Mouse (Mus musculus): Measurements from ENCODE around the gene Chst4. TPM values are rescaled to one million over a fixed set of nuclear protein-coding genes. Genes with fewer than 3 reads are reported as not detected.

Chst4 gene
- total RNA-seq, 2 experiments from 2014 or later = not detected

DNA sequence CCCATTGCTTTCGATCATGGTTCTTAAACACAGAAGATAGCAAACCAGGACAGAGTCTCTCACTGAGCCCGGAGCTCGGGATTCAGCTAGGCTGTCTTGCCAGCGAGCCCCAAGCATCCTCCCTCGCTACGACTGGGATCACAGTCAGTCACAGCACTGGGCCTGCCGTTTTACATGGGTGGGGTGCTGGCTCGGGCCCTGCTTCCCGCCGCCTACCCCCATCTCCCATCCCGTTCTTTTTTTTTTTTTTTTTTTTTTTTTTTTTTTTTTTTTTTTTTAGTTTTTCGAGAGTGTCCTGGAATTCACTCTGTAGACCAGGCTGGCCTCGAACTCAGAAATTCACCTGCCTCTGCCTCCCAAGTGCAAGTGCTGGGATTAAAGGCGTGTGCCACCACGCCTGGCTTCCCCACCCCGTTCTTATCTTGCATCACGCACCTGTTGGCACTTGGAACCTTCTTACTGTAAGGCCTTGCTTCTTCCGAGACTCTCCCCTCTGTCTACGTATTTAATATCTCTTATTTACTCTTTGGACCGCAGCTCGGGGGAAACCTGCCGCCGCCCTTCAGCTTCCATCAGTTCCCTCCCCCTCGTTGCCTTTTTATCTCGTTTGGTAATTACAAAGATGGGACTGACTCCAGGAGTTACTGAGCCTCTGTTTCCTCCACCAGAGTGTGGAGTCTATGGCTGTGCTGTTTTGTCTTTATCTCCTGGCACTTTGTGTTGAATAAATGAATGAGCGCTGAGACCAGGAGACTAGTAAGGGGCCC, 31.1 kb downstream of the Chst4 start:
- no peak for ATAC-seq (replicated peaks; ENCODE audit: poor library complexity, severe bottlenecking)

DNA sequence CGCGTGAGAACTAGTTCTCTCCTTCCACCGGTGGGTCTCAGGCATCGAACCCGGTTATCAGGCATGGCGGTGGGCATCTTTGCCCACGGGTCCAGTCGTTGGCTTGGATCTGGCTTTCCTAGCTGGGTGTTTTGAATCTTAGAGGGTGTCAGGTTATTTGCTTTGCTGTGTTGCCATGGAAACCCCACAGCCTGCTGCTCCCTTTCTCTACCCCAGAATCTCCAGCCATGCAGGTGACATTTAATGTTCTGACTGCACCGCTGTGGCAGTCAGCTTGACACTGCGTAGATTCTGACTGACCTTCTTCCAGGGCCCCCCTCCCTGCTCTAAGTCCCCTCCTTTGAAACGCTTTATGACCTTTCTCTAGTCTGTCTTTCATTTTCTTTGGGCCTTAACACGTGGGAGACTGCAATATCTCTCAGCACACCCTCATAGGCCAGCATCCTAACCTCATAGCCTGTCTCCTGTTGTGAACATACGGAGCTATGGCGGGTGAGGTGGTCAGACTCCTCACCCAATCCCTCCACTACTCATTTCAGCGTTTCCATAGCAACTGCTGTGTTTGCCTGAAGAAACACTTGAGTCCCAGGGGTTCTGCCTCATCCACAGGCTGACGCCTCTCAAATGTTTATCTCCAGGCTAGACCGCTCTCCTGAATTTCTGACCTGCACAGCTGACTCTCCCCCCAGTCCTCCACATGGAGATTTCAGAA, 33.1 kb downstream of the Chst4 start:
- ATAC-seq (replicated peaks; ENCODE audit: poor library complexity, severe bottlenecking) = no peak

DNA sequence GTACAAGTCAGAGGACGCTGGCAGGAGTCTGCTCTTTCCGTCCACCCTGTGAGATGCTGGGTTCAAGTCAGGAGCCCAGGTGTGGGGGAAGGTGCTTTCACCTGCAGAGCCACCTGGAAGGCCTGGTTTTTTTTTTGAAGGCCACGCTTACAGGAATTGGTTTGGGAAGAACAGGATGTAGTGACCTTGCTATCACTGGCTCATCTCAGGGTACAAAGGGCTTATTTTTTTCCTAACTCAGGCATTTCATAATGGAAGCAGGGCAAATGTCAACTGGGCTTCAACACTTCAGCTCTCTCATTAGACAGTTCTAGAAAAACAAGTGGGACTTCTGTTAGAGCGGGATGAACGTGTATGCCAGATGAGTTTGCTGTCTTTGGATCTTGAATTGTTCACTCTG, 35.2 kb downstream of the Chst4 start:
- ATAC-seq (replicated peaks; ENCODE audit: poor library complexity, severe bottlenecking) = no peak

DNA sequence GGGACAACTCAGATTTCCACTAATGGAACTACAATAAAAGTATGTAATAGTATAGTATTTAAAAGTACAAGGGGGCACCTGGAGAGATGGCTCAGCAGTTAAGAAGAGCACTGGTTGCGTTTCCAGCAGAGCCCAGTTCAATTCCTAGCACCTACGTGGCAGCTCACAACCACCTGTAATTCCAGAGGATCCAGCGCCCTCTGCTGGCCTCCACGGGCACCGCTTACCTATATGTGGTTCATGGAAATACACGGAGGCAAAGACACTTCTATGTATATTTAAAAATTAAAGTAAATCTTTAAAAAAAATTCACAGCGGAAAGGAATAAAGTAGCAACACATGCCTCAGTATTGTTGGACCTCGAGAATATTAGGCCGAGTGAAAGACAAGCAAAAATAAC, 36.6 kb downstream of the Chst4 start:
- peak; percentile 55 for ATAC-seq (replicated peaks; ENCODE audit: poor library complexity, severe bottlenecking)

DNA sequence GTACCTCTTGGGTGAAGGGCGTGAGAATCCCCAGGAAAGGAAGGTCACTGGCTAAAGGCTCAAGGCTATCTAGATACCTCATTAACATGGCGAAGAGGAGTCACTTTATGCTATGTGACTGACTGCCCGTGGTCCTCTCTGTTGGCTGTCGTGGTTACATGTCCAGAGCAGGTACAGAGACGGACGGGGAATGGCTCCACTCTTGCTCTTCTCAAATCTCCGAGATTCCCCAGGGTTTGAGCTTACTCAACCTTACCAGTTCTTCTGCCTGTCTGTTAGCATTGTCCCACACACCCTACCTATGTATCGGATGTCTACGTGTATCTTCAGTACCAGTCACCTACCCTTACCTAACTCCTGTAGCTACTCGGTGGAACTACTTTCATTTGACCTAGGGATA, 39.6 kb downstream of the Chst4 start:
- ATAC-seq (replicated peaks; ENCODE audit: poor library complexity, severe bottlenecking) = no peak

DNA sequence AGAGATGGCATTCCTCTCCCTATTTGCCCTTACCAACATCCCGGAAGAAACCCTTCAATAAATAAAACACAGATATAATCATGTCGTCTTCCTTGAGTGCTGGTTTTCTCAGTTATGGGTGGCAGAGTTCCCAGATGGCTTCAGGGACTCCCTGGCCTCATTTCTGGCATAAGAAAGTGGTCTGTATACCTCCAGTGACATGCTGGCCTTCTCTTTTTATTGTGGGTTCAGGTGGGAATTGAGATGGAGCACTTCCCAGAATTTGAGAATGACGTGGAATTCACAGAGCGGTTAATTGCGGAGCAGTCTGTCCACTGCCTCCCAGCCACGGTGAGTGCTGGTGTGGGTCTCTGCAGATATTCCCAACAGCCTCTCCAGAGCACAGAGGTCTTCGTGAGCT, 41.5 kb downstream of the Chst4 start:
- no peak for ATAC-seq (replicated peaks; ENCODE audit: poor library complexity, severe bottlenecking)

DNA sequence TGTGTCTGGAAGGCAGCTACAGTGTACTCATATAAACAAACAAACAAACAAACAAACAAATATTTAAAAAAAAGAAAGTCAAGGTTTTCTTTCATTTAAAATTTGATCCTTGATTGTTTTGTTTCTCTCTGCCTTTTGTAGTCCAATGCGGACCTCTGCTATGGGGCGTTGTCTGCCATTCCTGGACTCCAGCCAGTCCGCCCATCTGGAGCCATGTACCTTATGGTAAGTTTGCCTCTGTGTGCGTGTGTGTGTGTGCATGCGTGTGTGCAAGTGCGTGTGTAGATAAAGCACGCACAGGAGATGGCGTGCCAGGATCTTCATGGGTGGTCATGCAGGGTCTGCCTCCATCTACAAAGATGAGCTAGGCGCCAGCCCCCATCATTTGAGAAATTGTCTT, 42.2 kb downstream of the Chst4 start:
- ATAC-seq (replicated peaks; ENCODE audit: poor library complexity, severe bottlenecking) = no peak

DNA sequence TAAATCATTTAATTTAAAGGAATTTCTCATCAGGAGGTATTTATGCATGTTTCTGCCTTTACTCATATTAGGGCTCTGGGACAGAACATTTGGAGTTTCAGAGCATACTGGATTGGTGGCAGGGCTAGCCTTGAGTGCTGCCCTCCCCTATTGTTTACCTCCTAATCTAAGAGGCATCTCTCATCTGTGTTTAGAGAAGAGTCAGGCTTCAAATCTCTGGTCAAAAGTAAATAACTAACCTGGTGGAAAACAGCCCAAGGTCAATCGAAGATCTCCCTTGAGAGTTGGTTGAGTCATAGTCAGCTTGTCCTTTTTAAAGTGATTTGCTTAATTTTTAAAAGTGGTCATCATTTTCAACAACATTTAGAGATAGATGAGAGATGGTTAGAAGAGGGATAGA, 46.6 kb downstream of the Chst4 start:
- no peak for ATAC-seq (replicated peaks; ENCODE audit: poor library complexity, severe bottlenecking)

DNA sequence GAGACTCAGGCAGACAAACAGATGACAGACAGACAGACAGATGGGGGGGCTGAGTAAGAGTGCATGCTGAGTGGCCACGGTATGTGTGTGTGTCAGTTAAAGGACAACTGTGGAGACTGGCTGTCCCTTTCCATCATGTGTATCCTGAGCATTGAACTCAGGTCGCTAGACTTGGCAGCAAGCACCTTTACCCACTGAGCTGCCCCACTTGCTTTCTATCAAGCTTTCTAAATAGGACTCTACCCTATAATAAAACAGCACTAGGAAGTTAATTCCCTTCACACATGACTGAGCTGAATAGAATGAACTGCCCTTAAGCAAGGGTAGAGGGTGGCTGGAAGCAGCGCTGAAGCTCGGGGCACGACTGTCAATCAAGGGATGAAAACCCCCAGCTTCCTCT, 47.4 kb downstream of the Chst4 start:
- ATAC-seq (replicated peaks; ENCODE audit: poor library complexity, severe bottlenecking) = no peak

DNA sequence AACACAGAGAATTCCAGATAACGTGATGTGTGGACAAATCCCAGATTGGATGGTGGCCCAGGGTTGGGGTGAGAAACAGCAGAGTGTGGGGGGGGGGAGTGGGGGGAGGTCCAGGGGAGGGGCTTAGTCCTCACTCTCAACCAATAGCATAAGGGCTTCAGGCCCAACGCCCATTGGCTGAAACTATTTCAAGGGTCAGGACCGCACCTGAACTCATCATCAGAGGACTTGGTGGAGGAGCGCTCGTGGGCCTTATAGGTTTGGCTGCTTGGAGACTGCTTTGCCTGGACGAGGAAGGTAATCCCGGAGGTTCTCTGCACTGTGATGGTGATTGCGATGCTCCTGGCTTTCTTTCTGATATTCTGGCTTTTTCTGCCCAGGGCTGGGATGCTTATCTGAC, 49.3 kb downstream of the Chst4 start, which contains the start of gene Tat:
Gene Tat, plus strand, starts transcription at position 214 of the 400 bp plus-strand sequence.
- ATAC-seq (replicated peaks; ENCODE audit: poor library complexity, severe bottlenecking) = no peak

DNA sequence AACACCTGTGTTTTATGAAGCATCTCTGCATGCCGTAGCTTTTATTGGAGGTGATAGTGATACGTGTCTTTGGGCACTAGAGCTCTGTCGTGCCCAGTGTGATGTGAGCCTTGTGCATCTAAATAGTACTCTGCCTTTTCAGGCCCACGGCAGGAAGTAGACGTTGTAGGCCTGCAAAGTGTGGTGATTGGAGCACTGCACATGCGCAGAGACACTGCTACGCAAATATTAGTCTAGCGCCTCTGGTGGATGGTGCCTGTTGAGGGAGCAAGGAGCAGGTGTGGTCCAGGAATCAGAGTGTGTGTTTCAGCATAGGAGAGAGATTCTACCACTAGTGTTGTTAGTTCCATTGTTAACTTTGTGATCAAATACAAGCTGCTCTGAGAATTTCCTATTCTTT, 50.4 kb downstream of the Chst4 start:
- no peak for ATAC-seq (replicated peaks; ENCODE audit: poor library complexity, severe bottlenecking)

DNA sequence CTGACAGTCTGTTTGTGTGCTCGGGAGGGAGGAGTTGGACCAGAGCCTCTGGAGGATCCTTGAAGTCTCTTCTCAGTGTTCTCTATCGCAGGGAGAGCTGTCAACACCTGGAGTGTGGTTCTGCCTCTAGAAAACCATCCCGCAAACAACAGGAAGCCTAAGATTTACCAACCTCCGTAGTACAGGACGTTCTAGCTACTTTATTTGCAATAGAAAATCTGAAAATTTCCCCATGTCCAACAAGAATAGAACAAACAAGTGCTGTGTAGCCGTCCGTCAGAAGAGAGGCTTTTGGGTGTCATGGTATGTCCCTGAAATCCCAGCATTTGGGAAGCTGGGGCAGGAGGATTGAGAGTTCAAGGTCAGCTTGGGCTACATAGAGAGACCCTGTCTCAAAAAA, 51.8 kb downstream of the Chst4 start:
- no peak for ATAC-seq (replicated peaks; ENCODE audit: poor library complexity, severe bottlenecking)

DNA sequence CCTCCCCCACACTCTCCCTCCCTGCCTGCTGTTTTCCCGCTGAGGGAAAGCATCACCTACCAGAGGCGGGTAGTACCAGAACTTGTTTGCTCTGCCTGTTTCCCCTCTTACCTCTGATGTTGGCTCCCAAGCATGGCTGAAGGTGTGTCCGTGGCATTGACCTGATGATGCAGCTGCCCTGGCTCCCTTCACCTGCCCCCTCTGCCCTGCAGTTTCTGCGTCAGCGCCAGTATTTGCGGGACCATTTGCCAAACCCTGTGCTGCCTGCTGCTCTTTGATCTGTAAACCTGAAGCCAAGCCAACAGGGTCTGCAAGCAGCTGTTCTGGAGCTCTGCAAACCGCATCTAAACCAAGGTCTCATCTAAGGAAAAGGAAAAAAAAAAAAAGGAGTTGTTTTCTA, 53.2 kb downstream of the Chst4 start:
- ATAC-seq (replicated peaks; ENCODE audit: poor library complexity, severe bottlenecking) = no peak

DNA sequence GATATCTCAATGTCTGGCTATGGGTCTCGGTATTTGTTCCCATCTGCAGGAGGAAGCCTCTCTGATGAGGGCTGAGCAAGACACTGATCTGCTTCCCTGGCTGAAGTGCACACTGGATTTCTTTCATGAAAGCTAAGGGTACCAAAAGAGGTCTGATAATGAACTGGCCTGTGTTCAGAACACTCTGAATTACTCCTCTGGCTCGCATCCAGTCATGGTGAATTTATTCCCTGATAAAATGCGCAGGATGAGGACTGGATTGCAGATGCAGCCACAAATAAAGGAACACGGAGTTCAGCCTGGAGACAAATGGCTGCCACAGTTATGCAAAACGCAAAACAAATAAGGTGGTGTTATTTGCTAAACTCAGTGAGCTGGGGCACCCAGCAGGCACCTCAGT, 55.6 kb downstream of the Chst4 start:
- no peak for ATAC-seq (replicated peaks; ENCODE audit: poor library complexity, severe bottlenecking)

DNA sequence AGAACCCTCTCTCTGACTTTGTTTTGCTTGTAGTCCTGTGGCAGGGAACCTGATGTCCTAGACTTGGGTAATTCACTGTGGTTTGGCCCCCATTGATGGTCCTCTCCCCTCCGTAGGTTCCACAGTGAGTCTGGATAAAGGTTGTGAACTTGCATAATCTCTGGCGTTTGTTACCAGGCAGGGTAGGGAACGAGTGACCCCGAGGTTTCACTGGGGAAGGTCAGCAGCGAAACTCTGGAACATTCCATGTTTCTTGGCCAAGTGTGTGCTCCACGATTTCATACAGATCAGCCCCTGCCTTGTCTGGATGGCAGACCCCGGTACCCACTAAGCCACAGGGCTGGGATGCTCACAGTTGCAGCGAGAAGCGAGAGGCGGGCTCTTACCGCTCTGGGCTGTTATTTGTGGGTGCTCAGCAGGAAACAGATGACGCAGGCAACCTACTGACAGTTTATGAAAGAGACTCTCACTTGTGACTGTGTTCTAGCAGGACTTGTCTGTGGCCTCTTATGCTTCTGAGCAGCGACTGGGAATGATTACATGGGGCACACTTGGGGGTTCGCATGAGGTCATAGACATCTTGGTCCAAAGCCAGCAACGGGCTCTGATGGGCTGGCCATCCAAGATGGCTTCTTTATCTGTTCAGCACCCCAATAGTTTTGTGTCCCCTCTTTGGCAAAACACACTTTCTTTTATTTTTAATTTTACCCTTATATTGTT, 57.0 kb downstream of the Chst4 start:
- ATAC-seq (replicated peaks; ENCODE audit: poor library complexity, severe bottlenecking) = no peak

DNA sequence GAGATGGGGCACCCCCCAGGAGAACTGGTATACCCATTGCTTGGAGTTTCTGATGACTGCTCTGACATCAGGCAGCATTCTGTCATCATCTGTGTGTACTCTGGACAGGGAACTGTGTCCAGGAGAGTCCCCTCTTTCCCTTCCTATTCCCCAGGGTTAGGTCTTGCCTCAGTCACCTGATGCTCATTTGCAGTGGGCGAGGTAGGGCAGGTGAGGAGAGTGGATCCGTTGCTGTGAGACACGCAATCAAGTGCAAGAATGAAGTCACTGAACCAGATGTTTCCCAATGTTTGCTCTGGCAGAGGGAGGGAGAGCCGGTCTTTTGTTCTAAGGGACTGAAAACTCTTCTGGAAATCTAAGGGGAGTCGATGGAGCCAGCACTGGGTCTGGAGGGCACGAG, 60.2 kb downstream of the Chst4 start:
- ATAC-seq (replicated peaks; ENCODE audit: poor library complexity, severe bottlenecking) = no peak

Other genes with a start within 250 kb of the Chst4 start
- 7.6 and 12.6 TPM in 2 replicates for gene Phlpp2, start 171.2 kb downstream of the Chst4 start, total RNA-seq (2014; fragmentation: Nextera tagmentation)
- 8.8 and 9.6 TPM in 2 replicates for gene Phlpp2, start 171.2 kb downstream of the Chst4 start, total RNA-seq (2017)
- gene Marveld3, start 77.5 kb downstream of the Chst4 start, total RNA-seq (2014; fragmentation: Nextera tagmentation) = not detected in 2 replicates
- not detected in 2 replicates for gene Marveld3, start 77.5 kb downstream of the Chst4 start, total RNA-seq (2017)
- gene Tat, start 49.3 kb downstream of the Chst4 start, total RNA-seq (2014; fragmentation: Nextera tagmentation) = not detected in 2 replicates
- gene Tat, start 49.3 kb downstream of the Chst4 start, total RNA-seq (2017) = not detected in 2 replicates
- gene Zfp612, start 40.0 kb upstream of the Chst4 start, total RNA-seq (2014; fragmentation: Nextera tagmentation) = not detected in 2 replicates
- gene Zfp612, start 40.0 kb upstream of the Chst4 start, total RNA-seq (2017) = 0.15 TPM in 1 of 2 replicates, not detected in the other
- gene Gm21964, start 61.5 kb upstream of the Chst4 start, total RNA-seq (2014; fragmentation: Nextera tagmentation) = not detected in 2 replicates
- gene Gm21964, start 61.5 kb upstream of the Chst4 start, total RNA-seq (2017) = not detected in 2 replicates
- not detected in 2 replicates for gene Gm17720, start 63.0 kb upstream of the Chst4 start, total RNA-seq (2014; fragmentation: Nextera tagmentation)
- not detected in 2 replicates for gene Gm17720, start 63.0 kb upstream of the Chst4 start, total RNA-seq (2017)
- not detected in 2 replicates for gene Calb2, start 128.5 kb upstream of the Chst4 start, total RNA-seq (2014; fragmentation: Nextera tagmentation)
- gene Calb2, start 128.5 kb upstream of the Chst4 start, total RNA-seq (2017) = not detected in 2 replicates
- 8.5 and 11.0 TPM in 2 replicates for gene Cmtr2, start 175.9 kb upstream of the Chst4 start, total RNA-seq (2014; fragmentation: Nextera tagmentation)
- 14.2 and 17.2 TPM in 2 replicates for gene Cmtr2, start 175.9 kb upstream of the Chst4 start, total RNA-seq (2017)
- not detected in 2 replicates for gene Hydin, start 227.2 kb upstream of the Chst4 start, total RNA-seq (2014; fragmentation: Nextera tagmentation)
- gene Hydin, start 227.2 kb upstream of the Chst4 start, total RNA-seq (2017) = not detected in 2 replicates